Mouse (Mus musculus) lung, adult 2 months (tissue): ENCODE data around the gene Hecw2.

Experiments
- CTCF ChIP-seq: fragments of 200-500 bp; IDR thresholded peaks from 2 replicates; pipeline ENCODE4 v1.5.1; 2011; ENCODE audit warnings: mild to moderate bottlenecking, low read length, control low read depth; ENCODE audit not compliant: insufficient read depth
- POLR2A ChIP-seq: fragments of 200-500 bp; IDR thresholded peaks from 2 replicates; pipeline ENCODE4 v1.6.1; 2011; ENCODE audit warnings: low read depth, mild to moderate bottlenecking, control low read depth, low read length, borderline replicate concordance; ENCODE audit errors: extremely low read depth

DNA sequence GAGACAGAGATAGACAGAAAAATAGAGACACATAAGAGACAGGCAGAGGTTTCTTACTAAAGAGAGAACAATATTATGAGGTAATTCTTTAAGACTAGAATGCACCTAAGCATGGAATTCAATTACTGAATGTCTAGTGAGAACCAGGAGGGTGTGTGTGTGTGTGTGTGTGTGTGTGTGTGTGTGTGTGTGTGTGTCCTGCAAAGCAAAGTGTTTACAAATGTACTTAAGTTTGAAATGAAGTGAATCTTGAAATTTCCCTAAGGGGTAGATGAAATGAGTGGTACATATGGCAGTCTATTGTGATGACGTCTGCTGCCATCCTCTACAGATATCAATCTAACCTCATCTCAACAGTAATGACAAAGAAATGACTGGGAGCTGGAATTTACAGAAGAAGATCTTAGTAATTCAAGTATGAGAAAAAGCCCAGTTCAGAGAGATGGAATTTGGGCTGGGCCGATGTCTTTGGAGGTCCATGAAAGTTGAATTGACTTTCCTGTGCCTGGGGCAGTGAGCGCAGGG, 342.8 kb downstream of the Hecw2 start:
- TF ChIP-seq POLR2A (no peak), CTCF (no peak)
